Mouse (Mus musculus): ENCODE measurements at regions not wholly inside any gene's neighbourhood (a gene's known extent, or its start where the extent isn't known, plus 50 kb on each side); places are given as distances from the start of the nearest gene placed in this dataset.
"Not testable (repeated sequence)": the region's sequence is repeated elsewhere in the genome, so short reads cannot be mapped to it uniquely, and the experiment has no call there.

GRCm38 (mm10) chr1:137220226-137220625, 260.0 kb upstream of the Nr5a2 start:
- no peak for DNase-seq (ENCODE audit: low spot score in 2 of 2)
- intact Hi-C loops (cut with DNase I) = loop anchor here (10.0 kb wide), 2 partner anchors 265 to 475 kb away; no protein-coding TSS in a partner anchor

GRCm38 (mm10) chr1:137218611-137219010, 258.4 kb upstream of the Nr5a2 start:
- intact Hi-C loops (cut with DNase I) = no loop called here
- no peak for DNase-seq (ENCODE audit: low spot score in 2 of 2)

GRCm38 (mm10) chr1:137218096-137218495, 257.8 kb upstream of the Nr5a2 start:
- no peak for DNase-seq (ENCODE audit: low spot score in 2 of 2)
- intact Hi-C loops (cut with DNase I) = no loop called here

- DNase-seq (ENCODE audit: low spot score in 2 of 2) = no peak
- intact Hi-C loops (cut with DNase I) = no loop called here
Observed at GRCm38 (mm10) chr1:137217206-137217605, 257.0 kb upstream of the Nr5a2 start.

- intact Hi-C loops (cut with DNase I) = not testable (repeated sequence)
Observed at GRCm38 (mm10) chr1:137214328-137214727, 254.1 kb upstream of the Nr5a2 start.

GRCm38 (mm10) chr1:137213717-137214116, 253.5 kb upstream of the Nr5a2 start:
- intact Hi-C loops (cut with DNase I) = no loop called here
- DNase-seq (ENCODE audit: low spot score in 2 of 2) = no peak

More at GRCm38 (mm10) chr1:137214328-137214727, 254.1 kb upstream of the Nr5a2 start:
- DNase-seq (ENCODE audit: low spot score in 2 of 2) = not testable (repeated sequence)

- intact Hi-C loops (cut with DNase I) = no loop called here
- DNase-seq (ENCODE audit: low spot score in 2 of 2) = no peak
Observed at GRCm38 (mm10) chr1:137212856-137213255, 252.6 kb upstream of the Nr5a2 start.

GRCm38 (mm10) chr1:137204371-137204770, 244.1 kb upstream of the Nr5a2 start:
- intact Hi-C loops (cut with DNase I) = no loop called here
- DNase-seq (ENCODE audit: low spot score in 2 of 2) = no peak

- no peak for DNase-seq (ENCODE audit: low spot score in 2 of 2)
- intact Hi-C loops (cut with DNase I) = no loop called here
Observed at GRCm38 (mm10) chr1:137203512-137203911, 243.3 kb upstream of the Nr5a2 start.

- DNase-seq (ENCODE audit: low spot score in 2 of 2) = no peak
Observed at GRCm38 (mm10) chr1:137200931-137201330, 240.7 kb upstream of the Nr5a2 start.

GRCm38 (mm10) chr1:137195962-137196361, 235.7 kb upstream of the Nr5a2 start:
- intact Hi-C loops (cut with DNase I) = no loop called here
- DNase-seq (ENCODE audit: low spot score in 2 of 2) = no peak

More at GRCm38 (mm10) chr1:137200931-137201330, 240.7 kb upstream of the Nr5a2 start:
- intact Hi-C loops (cut with DNase I) = no loop called here

- DNase-seq (ENCODE audit: low spot score in 2 of 2) = no peak
- intact Hi-C loops (cut with DNase I) = no loop called here
Observed at GRCm38 (mm10) chr1:137195065-137195620, 234.9 kb upstream of the Nr5a2 start.

GRCm38 (mm10) chr1:137178231-137178630, 218.0 kb upstream of the Nr5a2 start:
- intact Hi-C loops (cut with DNase I) = no loop called here
- no peak for DNase-seq (ENCODE audit: low spot score in 2 of 2)

- DNase-seq (ENCODE audit: low spot score in 2 of 2) = no peak
- intact Hi-C loops (cut with DNase I) = no loop called here
Observed at GRCm38 (mm10) chr1:137176696-137177095, 216.4 kb upstream of the Nr5a2 start.

GRCm38 (mm10) chr1:137174081-137174480, 213.8 kb upstream of the Nr5a2 start:
- intact Hi-C loops (cut with DNase I) = no loop called here

GRCm38 (mm10) chr1:137172128-137172527, 211.9 kb upstream of the Nr5a2 start:
- no peak for DNase-seq (ENCODE audit: low spot score in 2 of 2)
- intact Hi-C loops (cut with DNase I) = no loop called here

More at GRCm38 (mm10) chr1:137174081-137174480, 213.8 kb upstream of the Nr5a2 start:
- DNase-seq (ENCODE audit: low spot score in 2 of 2) = no peak

GRCm38 (mm10) chr1:137171451-137171850, 211.2 kb upstream of the Nr5a2 start:
- no peak for DNase-seq (ENCODE audit: low spot score in 2 of 2)
- intact Hi-C loops (cut with DNase I) = no loop called here

- DNase-seq (ENCODE audit: low spot score in 2 of 2) = no peak
- intact Hi-C loops (cut with DNase I) = no loop called here
Observed at GRCm38 (mm10) chr1:137147891-137148290, 187.6 kb upstream of the Nr5a2 start.

- no peak for DNase-seq (ENCODE audit: low spot score in 2 of 2)
- intact Hi-C loops (cut with DNase I) = no loop called here
Observed at GRCm38 (mm10) chr1:137141879-137142570, 181.8 kb upstream of the Nr5a2 start.

- intact Hi-C loops (cut with DNase I) = no loop called here
- DNase-seq (ENCODE audit: low spot score in 2 of 2) = no peak
Observed at GRCm38 (mm10) chr1:137141372-137141771, 181.1 kb upstream of the Nr5a2 start.

GRCm38 (mm10) chr1:137136156-137136555, 175.9 kb upstream of the Nr5a2 start:
- DNase-seq (ENCODE audit: low spot score in 2 of 2) = peak; percentile 11 to 18
- intact Hi-C loops (cut with DNase I) = no loop called here

Measured in left cerebral cortex, postnatal 36 days (tissue).